Mouse (Mus musculus) embryo, embryonic 11 days (tissue): ENCODE results near the gene Sec1.

Source experiments
- DNase-seq: peaks from one replicate; pipeline ENCODE4 v3.0.0-alpha.2; 2015

Gene Sec1

DNA sequence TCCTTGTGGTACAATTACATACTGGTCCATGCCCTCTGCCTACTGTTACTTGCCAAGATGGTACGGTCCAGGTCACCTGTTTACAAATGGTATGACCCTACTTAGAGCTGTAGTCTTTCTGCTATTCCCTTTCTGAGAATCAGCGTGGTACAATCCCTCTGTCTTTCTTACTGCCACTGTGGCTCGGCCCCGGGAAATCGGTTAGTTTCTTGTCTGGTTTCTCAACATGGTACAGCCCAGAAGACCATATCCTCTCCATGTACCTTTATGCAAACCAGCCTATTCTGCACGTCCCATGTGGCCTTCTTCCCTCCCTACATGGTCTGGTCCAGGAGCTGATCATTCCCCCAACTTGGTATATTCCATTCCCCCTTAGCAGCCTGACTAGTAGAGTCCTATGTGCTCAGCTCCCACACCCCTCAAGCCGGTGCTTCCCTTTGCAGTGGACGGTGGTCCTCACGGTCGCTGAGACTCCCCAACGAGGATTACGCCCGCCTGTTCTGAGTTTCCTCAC lies 9.9 kb upstream of the Sec1 start:
- DNase-seq: peak; percentile 81

DNA sequence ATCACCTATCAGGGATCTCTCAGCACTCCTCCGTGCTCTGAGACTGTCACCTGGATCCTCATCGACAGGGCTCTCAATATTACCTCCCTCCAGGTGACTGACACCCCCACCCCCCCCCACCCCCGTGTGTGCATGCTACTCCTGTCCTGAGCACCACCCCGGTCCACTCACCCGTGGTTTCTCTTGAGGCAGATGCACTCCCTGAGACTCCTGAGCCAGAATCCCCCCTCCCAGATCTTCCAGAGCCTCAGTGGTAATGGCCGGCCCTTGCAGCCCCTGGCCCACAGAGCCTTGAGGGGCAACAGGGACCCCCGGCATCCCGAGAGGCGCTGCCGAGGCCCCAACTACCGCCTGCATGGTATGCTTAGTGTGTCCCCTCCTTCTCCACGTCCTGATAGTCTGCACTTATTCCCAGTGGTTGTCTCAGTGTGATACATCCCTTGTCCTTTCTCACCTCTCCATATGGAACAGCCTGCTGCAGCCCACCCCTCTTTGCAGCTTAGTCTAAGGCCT lies 9.4 kb upstream of the Sec1 start:
- DNase-seq: no peak

DNA sequence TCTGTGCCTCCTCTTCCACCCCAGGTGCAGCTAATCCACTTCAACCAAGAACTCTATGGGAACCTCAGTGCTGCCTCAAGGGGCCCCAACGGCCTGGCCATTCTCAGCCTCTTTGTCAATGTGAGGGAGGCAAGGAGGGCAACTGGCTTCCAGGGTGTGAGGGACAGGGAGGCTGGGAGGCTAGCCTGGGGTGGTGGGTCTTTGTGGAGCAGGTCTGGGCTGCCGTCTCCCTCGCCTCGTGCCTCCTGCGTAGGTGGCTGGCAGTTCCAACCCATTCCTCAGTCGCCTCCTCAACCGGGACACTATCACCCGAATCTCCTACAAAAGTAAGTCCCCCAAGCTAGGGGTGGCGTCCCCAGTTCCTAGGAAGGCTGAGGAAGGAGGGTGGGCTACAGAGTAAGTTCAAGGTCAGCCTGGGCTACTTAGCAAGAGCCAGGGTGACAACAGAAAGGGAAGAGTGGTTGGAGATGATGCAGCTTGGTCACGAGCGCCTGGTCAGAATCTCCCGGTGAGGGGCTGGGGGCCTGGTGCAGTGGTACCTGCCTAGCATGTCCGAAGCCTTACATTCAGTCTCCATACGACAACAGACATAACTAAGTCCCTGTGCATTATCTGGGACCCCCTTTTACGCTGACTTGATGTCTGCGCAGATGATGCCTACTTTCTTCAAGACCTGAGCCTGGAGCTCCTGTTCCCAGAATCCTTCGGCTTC lies 8.8 kb upstream of the Sec1 start:
- no peak for DNase-seq

DNA sequence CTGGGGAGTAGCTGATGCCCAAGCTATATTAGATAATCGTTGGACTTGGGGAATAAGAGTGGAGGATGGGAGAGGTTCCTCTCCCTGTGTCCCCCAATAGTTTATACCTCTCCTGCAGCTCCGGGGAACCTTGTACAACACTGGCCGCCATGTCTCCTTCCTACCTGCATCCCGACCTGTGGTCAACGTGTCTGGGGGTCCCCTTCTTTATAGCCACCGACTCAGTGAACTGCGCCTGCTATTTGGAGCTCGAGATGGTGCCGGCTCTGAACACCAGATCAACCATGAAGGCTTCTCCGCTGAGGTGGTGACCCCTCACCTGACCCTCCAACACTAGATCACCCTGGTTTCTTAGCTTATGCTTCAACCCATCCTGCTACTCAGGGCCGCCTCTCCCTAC lies 8.1 kb upstream of the Sec1 start:
- no peak for DNase-seq

DNA sequence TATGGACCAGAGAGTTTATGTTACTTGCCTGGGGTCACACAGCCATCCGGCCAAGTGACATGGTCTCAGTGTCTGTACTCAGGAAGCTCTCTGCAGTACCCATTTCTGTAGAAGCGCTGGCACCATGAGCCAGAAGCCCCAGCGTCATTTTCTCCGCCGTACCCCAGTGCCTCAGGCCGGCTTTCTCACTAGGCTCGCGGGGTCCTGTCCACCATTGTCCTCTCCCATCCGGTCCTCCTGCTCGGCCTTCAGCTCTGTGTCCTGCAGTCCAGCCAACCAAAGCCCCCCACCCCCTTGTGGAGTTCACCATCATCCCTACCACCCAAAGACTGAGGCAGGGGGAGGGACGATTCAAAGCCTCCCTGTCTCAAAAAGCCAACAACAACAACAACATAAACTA lies 7.4 kb upstream of the Sec1 start:
- no peak for DNase-seq

DNA sequence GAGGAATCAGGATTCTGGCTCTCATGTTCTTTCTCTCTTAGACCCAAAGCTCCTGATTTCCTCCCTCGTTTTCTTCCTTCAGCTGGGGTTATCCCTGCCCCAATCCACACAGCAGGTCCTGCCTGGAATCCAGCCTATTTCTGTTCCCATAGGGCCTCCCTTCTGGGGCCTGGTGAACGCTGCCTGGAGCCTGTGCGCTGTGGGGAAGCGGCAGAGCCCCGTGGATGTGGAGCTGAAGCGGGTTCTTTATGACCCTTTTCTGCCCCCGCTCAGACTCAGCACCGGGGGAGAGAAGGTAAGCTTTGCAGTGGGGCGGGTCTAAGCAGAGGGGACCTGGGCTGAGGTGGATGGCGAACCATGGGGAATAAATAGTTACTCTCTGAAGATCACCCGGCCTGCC lies 6.9 kb upstream of the Sec1 start:
- DNase-seq: no peak

DNA sequence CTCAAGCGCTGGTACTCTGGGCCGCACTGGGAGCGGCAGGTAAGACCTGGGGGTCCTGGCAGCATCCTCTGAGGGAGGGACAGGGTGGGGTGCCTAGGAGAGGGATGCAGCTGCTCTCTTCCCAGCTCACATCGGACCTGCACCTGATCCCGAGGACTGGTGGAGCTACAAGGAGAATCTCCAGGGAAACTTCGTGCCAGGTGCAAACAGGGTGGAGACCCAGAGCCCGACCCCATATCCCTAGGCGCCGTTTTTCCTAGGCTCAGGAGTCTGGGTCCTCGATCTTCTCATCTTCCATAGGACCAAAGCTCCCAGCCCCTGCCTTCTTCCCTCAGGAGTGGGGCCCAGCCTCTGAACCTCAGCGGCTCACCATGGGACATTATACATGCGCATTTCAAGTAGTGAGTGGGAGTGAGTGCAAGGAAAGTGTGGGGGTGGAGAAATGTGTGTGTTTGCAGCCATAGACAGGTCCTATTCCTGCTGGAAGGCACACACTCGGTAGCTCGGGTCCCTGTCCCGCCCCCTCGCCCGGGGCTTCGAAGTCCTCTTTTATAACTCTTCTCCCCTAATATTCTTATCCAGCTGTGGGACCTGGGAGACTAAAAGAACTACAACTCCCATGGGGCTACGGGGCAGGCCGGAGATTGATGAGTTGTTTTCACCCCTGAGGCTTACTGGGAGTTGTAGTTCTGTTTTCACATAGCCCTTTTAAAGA lies 6.3 kb upstream of the Sec1 start:
- peak; percentile 87 for DNase-seq

DNA sequence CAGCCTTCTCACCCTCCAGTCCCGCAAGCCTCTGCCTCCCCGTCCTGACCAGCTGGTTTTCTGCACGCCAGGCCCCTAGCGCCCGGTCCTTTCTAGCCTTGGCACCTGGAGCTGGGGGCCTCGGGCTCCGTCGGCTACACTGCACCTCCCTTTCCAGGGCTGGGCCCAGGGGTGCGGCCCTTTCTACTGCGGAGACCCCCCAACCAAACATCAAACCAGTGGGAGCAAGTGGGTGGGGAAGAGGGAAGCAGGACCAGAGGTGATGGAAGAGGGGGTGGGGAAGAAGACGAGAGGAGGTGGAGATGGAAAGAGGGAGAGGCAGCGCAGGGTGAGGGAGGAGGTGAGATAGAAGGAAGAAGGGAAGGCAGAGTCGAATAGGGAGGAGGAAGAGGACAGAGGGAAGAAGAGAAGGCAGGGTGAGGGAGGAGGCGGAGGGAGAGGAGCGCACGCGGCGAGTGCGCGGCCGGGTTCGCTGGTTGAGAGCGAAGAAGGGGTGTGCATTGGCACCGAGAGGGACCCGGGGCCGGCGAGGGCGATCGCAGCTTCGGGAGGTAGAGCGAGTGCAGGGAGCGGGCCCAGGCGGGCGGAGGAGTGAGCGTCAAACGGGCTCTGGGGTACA lies 5.4 kb upstream of the Sec1 start, which contains the start of gene Car11:
Gene Car11, plus strand, starts transcription at position 321 of the 619 bp plus-strand sequence.
- no peak for DNase-seq

DNA sequence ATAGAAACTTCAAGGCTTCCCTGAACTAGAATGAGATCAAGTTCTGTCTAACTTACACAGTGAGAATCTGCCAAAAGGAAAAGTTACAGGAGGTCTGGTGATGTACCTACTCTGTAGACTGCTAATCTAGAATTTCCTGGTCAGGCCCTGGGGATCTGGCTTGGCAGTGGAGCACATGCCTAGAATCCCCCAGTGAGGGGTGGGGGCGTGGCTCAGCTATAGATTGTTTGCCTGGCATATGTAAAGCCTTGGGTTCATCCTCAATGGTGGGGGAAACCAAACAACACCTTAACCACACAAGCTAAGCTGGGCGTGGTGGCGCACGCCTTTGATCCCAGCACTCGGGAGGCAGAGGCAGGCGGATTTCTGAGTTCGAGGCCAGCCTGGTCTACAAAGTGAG lies 3.7 kb upstream of the Sec1 start:
- no peak for DNase-seq

DNA sequence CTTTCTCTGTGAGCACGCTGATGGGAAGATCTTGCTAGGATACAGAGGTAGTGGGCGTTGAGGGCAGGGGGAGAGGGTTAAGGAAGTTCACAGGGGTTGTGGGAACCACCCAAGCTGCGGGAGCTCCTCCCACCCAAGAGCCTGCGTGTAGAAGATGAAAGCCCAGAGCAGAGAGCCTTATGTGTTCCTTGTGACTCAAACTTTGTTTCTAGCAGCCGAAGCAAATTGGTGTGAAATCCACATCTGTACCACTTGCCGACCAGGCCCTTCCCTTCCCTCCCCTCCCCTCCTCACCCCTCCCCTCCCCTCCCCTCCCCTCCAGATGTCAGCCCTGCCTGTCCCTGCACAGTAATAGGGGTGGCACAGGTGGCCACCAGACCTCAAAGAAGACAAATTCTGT lies 896 bp upstream of the Sec1 start:
- peak; percentile 63 for DNase-seq

DNA sequence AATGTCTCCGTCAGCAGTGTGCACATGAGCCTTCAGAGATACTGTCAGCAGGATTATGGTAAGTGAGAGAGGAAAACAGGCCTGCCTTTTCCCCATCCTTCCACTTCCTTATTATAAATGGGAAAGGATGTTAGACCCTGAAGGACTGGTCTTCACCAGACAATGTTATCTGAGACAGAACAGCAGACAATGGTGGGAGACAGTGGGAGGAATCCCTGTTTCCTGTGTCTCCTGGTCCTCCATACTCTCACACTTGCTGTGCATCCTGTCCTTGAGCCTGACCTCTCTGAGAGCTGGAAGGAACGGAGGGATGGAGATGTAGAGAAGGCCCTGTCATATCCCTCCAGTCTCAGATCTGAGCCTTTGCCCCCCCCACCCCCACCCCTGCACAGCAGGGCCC lies 1.8 kb downstream of the Sec1 start:
- no peak for DNase-seq

DNA sequence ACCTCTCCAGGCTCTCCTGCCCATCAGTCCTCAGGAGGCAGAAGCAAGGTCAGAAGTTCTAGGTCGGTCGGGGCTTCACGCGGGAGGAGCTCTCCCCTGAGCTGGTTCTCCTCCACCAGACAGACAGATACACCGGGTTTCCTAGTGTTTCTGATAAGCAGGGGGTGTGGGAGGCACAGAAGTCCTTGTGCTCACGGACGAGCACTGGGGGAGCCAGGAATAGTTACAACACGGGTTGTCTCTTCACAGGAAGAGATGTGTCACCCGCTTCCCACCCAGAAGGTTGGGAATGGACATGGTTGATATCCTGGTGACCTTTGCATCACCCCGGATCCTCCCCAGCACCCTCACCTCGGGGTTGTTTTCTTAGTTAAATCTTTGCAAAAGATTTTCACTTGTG lies 4.4 kb downstream of the Sec1 start:
- no peak for DNase-seq

DNA sequence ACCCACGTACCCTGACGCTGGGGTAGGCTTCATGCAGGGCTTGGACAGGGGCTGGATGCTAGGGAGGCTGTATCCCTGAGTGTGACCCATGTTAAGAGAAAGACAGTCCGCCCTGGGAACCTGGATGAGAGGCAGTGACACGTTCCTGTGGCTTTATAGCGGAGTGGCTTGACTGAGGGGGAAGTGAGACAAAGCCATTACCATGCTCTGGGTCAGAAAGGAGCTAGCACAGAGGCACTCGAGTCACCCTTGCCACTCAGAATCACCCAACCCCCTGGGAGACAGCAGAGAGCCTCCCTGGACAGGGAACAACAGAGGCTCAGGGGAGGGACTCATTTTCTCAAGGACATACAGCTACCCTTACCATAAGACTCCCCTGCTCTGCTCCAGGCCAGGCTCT lies 5.1 kb downstream of the Sec1 start:
- no peak for DNase-seq

DNA sequence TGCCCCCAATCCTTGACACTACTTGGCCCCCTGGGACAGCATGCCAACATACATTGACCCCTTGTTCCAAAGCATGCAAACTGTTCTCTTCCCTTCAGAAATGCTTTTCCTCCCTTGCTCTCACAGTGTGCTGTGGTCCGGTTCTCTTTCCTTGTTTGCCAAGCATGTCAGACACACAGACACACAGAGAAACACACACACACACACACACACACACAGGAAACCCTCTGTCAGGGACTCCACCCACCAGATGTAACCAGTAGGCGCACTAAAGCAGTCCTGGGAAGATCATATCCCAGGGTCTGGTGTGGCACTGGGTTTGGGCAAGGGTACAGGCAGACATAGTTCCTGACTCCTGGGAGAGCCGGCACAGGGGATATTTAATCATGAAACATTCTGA lies 7.4 kb downstream of the Sec1 start:
- no peak for DNase-seq

DNA sequence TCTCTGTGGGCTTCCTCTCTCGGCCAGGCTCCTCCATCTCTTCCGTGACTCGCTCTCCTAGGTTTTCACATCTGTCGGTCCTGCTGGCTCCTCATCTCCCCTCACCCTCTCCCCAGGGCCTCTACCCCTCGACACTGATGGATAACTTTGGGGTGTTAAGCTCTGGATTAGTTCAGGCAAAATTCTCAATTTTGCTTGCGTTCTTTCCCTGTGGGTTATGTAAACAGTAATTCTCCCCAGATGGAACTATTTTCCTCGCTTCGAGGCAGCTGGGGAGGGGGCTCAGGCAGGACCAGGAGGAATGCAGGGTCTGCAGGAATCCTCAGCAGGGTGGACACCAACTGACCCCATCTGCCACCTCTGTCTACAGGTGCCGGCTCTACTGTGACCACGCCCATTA lies 8.4 kb downstream of the Sec1 start:
- DNase-seq: no peak

DNA sequence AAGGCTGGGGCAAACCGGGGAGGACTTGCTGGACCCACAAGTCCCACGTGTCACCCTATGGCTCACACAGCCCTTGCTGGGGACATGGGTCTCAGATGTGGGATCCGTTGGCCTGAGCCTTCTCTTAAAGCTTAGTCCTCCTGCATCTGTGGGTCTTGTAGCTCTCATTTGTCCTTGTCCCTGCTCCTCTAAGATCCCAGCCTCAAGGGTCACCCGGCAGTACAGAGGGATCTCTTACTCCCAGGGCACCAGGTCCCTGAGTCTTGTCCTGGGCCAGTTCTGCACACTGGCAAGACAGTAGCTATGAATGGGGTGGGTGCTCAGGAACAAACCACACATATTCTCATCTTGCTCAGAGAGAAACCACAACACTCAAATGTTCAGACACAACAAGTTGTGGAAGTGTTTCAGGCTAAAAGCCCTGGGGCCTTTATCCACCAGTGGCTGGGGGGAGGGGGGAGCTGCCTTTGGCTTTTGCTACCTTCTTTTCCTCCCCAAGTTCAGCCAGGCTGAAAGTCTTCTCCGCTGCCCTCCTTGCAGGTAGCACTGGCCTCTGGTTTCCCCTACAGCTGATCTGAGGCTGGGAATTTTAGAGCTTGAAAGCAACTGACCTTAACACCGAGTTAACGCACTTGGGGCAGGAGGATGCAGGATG lies 10.7 kb downstream of the Sec1 start, which contains the start of gene Ntn5:
Gene Ntn5, plus strand, starts transcription at position 627 of the 655 bp plus-strand sequence.
- DNase-seq: no peak

DNA sequence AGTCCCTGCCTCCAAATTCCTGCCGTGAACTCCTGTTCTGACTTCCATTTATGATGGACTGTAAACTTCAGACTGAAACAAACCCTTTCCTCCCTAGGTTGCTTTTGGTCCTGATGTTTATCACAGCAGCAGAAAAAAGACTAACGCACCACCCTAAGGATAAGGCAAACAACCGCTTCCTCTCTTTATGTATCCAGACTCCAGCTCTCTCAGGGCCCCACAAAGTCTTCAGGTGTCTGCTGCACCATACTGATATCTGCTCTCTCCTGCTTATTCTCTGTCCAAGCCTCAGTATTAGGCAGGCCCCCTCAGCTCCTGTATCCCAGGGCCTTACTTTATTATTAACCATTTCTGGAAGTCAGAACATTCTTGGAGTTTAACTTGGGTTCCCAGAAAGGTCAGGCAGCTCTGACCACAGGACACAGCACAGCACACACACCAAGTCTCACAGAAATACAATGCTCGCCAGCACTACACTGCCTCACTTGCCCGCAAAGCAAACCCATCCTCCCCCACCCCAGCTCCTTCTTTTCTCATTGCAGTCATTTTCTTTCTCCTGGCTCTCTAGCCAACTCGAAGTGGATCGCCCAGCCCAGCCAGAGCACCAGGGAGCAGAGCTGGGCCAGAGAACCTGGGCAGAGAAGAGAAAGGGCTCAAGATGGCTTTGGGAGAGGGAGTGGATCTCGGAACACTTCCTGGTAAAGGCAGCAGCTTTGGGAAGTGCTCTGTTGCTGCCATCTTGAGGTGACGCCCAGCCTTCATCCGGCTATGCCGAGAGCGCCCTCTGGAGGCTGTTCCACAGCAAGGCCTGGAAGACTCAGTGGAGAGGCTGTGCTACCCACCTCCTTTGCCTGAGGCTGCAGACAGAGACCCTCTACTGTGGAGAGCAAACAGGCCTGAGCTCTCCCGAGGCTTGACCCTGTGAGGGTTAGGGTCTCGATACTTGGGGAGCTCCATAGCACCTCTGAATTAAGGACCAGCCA lies 11.8 kb downstream of the Sec1 start:
- DNase-seq: peak; percentile 94

DNA sequence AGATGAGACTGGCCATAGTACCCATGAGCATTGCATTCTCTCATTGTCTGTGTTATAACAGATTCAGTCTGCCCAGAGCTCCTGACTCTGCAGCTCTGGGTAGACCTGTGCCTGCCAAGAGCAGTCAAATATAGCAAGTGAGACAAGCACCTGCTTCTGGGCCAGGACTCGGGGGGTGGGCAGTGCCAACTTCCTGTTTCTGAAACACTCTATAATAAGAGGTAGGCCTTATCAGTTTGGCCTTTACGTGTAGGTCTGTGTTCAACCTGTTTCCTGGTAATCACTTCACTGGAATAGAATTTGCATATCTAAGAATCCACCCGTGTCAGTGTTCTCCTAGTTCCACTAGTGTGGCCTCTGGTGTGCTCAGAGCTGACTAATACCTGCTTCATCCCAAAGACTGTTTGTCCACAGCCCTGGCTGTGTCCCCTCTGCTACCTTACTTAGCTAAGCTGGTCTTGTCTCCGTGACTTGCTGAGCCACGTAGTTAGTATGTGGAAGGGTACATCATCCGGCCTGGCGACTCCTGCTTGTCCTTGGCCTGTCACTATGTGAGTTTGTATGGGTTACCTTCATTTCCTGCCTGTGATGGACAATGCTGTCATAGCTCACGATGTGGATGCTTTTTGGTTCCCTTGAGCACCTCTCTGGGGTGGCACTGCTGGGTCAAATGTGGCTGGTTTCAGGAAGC lies 13.0 kb downstream of the Sec1 start:
- DNase-seq: no peak

DNA sequence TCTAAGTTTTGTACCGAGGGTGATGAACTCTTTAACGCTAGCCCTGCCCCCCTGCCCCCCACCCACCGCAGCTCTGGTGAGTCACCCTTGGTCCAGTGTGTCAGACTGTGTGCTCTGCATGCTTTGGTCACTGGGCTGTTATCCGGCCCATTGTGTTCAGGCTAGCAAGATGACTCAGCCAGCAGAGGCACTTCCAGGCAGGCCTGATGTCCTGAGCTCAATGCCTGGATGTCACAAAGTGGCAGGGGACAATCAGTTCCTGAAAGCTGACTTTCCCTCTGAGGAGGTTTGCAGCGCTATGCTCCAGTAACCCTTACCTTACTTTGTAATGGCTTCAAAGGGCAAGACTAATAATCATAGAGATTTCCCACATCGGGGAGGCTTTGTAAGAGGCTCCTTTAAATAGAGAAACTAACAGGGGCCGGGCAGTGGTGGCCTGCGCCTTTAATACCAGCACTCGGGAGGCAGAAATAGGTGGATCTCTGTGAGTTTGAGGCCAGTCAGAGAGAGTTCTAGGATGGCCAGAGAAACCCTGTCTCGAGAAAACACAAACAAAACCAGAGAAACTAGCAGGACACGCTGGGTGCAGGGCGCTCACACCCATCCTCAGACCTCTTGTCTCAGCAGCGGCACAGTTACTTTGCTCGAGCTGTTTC lies 14.1 kb downstream of the Sec1 start:
- no peak for DNase-seq

DNA sequence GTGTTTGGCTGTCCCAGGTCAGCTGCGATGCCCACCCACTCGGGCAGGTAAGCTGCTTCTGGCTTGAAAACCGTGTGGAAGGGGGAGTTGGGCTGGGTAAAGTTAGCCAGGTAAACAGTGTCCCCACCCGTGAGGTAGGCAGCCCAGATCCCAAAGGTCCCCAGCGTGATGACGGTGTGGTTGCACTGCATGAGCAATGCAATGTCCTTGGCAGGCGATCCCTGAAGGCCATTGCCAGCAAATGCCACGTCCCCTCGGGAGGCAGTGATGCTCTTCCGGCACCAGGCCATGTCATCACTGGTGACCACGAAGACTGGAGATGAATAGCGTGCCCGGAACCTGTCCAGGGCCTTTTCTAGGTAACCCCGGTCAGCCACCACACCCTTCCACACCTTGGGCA lies 15.7 kb downstream of the Sec1 start:
- DNase-seq: no peak
